Mouse (Mus musculus) ES-CJ7 (cell line): ENCODE results near the gene Nes.

Experiments
- DNase-seq: peaks from one replicate; pipeline ENCODE4 v3.0.0; 2011; ENCODE audit warnings: low read depth, low spot score

Gene Nes

DNA sequence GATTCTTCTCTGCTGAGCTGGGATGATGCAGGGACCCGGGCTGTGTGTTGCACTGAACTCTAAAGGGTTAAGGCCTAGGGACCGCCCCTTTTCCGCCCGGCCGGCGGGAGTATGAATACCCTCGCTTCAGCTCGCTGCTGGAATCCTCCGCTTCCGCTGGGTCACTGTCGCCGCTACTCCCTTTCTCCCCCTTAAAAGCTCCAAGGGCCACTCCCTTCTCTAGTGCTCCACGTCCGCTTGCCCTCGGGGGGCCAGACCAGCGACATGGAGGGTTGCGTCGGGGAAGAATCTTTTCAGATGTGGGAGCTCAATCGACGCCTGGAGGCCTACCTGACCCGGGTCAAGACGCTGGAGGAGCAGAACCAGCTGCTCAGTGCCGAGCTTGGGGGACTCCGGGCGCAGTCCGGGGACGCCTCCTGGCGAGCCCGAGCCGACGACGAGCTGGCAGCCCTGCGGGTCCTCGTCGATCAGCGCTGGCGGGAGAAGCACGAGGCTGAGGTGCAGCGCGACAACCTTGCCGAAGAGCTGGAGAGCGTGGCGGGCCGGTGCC, at the start of gene Nes:
Gene Nes (plus strand): TSS at position 140 of the 550 bp plus-strand sequence.
- peak; percentile 92 for DNase-seq

DNA sequence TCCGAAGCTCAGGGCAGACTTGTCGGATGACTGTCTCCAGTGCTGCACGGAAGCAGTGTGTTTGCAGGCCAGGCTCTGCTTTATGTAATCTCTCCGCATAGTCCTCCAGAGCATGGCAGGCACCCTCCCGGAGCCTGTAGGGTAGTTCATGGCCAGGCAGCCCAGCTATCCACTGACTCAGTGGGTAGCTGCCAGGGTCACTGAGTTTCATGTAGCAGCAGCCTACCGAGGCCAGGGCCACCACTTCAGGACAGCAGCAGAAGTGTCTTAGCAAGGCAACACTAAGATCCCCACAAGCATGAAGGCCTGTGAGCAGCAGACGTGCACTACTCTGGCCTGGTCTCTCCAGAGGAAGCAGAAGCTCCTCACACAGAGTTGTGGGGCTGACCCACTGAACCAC, 45.9 kb upstream of the Nes start:
- no peak for DNase-seq

- no peak for DNase-seq
Measured at GRCm38 (mm10) chr3:87927452-87927851, 43.4 kb upstream of the Nes start.

DNA sequence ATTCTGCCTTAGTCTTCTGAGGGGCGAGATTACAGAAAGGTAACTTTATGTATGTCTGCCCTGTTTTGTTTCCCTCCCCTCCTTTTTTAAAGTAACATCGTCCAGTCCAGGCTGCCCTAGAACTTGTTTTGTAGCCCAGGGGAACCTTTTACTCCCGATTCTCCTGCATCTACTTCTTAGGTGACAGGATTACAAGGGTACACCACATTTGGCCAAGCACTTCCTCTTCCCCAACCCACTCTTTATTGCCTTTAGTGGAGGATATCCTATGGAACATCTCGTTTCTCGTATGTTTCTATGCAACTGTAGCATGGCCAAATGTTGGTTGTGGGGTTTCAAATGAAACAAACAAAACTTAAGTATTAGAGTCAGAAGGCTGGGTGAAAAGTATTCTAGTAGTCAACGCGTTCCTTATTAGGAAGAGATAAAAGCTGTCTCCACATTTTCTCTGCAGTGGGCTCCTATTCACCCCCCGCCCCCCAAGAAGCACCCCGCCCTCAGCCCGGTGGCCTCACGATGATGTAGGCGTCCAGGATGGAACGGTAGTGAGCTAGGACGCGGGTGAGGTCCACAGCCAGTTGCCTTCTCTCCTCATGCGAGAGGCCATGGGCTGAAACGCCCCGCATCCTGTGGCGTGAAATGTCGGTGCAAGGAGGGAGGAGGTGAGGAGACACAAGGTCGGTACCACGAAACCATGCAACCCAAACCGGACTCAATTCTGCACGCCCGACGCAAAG, 41.4 kb upstream of the Nes start:
- DNase-seq, result no peak

GRCm38 (mm10) chr3:87930078-87930795, 40.6 kb upstream of the Nes start, which contains the start of the genes Isg20l2 and Rrnad1:
TSS of gene Isg20l2 (plus strand) at chr3:87930314.
TSS of gene Rrnad1 (minus strand) at chr3:87930717.
- DNase-seq, result peak; percentile 98

DNA sequence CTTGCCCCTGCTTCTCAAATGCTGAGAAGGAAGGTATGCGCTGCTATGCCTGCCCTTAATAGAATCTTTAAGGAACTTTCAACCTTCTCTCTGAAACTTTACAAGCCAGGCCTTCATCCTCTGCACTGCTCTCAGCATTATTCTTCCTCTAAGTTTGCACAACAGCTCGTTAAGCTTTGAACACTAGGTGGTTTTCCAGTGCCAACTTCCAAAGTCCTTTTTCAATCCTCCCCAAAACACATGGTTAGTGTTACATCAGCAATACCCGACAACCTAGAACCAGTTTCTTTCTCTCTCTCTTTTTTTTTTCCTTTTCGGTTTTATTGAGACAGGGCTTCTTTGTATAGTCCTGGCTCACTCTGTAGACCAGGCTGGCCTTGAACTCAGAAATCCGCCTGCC, 36.9 kb upstream of the Nes start:
- no peak for DNase-seq

- no peak for DNase-seq
Measured at GRCm38 (mm10) chr3:87934501-87934900, 36.4 kb upstream of the Nes start.

DNA sequence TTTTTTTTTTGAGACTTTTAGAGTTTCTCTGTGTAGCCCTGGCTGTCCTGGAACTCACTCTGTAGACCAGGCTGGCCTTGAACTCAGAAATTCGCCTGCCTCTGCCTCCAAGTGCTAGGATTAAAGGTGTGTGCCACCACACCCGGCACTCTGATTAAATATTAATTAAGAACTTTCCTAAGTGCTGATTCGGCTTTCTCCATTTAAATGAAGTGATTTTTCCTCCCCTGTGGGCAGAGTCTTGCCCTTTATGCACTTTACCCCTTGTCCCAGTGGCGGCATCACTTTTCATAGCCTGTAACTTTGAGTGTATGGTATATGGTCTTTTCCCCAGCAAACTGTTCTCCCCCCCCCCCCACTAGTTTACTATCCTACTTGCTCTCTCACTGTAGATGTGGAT, 35.7 kb upstream of the Nes start:
- DNase-seq, result no peak

GRCm38 (mm10) chr3:87935776-87936175, 35.1 kb upstream of the Nes start:
- peak; percentile 79 for DNase-seq

- no peak for DNase-seq
Measured at GRCm38 (mm10) chr3:87940611-87941010, 30.3 kb upstream of the Nes start.

- no peak for DNase-seq
Measured at GRCm38 (mm10) chr3:87942471-87942870, 28.4 kb upstream of the Nes start.

DNA sequence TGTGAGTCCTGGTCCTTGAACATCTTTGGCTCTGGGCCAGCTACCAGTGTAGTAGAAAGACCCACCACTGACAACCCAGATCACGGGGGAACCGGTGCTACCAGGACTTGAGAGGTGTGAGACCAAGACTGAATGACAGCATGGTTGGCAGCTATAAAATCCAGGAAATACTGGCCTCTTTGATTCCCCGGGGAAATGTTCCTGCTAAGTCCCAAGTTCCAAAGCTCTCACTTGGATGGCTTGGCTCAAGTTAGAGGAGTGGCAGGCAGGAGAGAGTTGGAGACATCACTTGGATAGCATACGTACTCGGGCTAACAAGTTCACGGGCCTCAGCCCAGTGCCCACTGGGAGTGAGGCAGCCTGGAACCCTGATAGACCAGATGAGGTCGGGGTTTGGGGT, 27.3 kb upstream of the Nes start:
- no peak for DNase-seq

- no peak for DNase-seq
Measured at GRCm38 (mm10) chr3:87944838-87945600, 25.9 kb upstream of the Nes start.

DNA sequence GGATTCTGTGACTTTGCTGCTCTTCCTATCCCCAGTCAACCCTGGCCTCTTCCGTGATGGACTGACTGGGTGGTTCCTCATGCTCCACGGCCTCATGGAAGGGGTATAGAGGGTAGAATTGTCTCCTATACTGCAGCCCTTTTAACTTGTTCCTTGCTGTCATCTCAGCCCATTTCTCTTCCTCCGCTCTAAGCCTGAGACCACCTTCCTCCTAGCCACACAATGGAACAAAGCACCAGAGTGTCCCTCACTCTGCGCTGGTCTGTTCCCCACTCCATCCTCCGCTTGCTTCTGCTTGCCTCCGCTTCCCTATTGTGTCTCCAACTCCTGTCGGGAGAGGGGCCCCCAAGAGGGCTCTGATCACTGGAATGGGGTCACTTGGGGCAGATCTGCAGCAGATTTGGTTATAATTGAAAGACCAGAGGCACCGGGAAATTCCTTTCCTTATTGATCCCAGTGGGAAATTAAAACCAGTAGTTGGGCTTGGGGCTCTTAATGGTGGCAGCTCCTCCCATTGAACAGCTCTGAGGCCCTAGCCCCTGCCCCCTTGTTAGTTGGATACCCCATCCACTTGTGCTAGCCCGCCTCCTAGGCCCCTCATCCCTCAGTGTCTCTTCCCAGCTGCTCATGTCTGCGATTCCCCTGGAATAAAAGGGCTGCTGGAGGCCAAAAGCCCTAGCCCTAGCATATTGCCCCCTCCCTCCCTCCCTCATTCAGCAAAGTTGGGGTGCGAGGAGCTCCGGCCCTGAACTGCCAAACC, 24.9 kb upstream of the Nes start:
- no peak for DNase-seq

DNA sequence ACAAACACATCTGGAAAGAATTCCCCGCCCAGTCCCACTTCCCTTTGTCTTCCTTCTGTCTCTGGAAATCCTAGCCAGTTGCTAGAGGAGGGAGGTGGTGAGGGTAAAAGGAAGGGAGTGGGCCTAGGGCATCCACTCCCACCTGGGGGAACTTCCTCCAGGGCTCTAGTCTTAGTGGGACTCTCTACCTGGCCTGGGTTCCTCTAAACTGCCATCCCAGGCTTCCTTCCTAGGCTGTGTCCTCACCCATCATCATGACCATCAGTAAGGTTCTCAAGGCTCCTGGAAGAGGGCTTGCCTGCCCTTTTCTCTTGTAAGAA, 24.4 kb upstream of the Nes start:
- no peak for DNase-seq

DNA sequence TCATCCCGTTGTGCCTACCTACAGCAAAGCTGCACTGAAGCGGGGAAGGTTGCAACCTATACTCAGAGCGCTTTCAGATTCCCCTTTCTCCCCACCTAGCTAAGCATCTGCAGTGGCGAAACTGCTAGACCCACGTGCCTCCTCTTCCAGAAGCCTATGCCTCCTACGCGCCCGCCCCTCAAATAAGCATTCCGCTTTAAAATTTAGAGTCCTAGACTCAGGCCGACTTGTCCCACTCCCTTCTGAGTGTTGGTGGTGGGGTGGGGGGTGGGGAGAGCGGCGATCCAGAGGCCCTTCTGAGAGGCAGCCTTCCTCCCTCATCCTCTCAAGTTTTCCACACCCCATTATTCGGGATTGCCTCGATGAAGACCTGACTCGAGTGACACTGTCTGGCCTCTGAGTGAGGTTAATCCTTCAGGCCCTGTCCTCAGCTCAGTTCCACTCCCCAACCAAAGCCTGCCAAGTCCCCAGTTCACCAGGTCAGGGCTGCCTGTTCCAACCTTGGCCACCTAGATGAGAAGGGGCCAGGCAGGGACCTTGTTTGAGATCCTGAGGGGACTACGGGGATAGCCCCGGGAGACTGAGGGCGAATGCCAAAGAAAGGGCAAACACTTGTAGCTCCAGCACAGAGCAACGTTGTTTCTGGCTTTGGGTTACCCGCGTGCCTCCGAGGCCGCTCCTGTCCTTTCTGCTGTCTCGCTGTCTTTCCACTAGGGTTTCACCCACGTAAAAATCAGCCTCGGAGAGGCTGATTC, 23.6 kb upstream of the Nes start:
- DNase-seq, result no peak

- DNase-seq, result peak; percentile 53
Measured at GRCm38 (mm10) chr3:87947811-87948199, 23.1 kb upstream of the Nes start.

DNA sequence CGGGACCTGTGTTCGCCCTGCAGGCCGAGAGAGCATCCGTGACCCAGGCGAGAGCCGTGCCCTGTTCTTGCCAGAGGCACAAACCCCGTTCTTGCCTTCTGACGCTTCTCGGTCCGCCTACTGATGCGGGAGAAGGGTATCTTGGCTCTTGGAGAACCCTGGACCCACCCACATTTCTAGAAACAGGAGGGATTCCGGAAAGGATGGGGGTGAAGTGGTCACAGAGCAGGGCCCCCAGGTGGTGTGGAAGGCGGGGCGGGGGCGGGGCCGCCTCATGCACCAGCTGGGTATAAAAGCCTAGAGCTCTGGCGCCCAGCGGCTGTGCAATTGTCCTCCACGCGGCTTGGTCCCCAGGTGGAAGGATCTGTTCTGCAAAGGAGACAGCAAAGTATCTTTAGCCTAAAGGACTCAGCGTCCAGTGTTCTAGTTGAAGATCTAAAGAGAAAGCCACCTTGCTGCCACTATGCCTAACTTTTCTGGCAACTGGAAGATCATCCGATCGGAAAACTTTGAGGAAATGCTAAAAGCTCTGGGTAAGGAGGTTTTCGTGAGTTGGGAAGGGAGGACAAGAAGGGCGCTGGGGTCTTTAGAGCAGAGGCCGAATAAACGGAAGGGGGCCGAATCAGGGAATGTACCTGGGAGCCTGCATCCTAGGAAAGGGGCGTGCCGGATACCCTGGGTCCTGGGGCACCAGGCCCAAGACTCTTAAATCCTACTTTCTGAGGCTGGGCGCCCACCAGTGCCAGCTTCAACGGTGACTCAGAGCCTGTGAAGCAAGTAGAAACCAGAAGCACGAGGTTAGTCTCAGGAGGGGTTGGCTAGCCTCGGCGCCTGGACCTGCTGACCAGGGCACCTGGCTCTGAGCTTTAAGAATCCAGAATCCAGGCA, 22.3 kb upstream of the Nes start, which contains the start of gene Crabp2:
Gene Crabp2 (plus strand): TSS at position 289 of the 888 bp plus-strand sequence.
- peak; percentile 58 for DNase-seq

DNA sequence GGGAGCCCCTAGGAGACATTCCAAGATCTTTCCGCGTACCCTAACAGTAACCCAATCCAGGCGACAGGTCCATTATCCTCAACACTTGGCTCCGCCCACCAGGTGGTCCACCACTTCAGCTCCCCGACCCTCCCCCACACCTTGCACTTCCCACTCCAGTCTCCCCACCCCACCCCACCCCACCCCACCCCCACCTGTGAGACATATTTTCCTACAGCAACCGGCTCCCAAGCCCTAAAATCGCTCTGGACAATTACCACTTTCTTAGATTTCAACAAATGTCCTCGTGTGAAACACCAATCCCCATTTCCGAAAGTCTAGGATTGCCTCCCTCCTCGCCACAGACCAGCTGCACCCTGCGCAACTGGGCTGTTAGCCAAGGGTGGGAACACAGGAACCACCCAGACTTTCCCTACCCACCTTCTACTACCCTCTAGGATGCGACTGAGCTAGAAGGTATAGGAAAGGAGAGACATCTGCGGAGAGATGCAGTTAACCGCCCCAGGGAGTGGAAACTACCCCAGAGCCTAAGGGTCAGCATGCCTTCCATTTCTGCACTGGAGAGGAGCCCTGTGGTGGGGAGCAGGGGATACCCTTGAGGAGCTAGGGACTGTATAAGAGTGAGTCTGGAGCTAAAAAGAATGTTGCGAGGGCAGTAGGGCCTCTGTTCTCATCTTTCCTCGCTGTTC, 21.5 kb upstream of the Nes start:
- no peak for DNase-seq
